Mouse (Mus musculus) neural tube, embryonic 15.5 days (tissue): ENCODE results near the gene Mettl1. TPM values are rescaled to one million over a fixed set of nuclear protein-coding genes. Genes with fewer than 3 reads are reported as not detected.

Source experiments
- ATAC-seq: fragments of 200-750 bp; cut with Nextera tagmentation; 2 replicates; pipeline ENCODE4 v1.8.0; 2017; ENCODE audit warnings: mild to moderate bottlenecking, moderate TSS enrichment, moderate library complexity; ENCODE audit not compliant: low FRiP score
- H3K27ac ChIP-seq: fragments of 300-500 bp; sonication (generic); replicated peaks from 2 replicates; pipeline ENCODE4 v1.5.1; 2015; ENCODE audit warnings: mild to moderate bottlenecking, inconsistent platforms
- H3K27me3 ChIP-seq: fragments of 300-500 bp; sonication (generic); replicated peaks from 2 replicates; pipeline ENCODE4 v1.6.1; 2015; ENCODE audit warnings: inconsistent platforms
- H3K36me3 ChIP-seq: fragments of 300-500 bp; sonication (generic); 2 replicates; pipeline ENCODE4 v1.6.1; 2015; ENCODE audit warnings: inconsistent platforms
- H3K4me1 ChIP-seq: fragments of 300-500 bp; sonication (generic); 2 replicates; pipeline ENCODE4 v1.6.1; 2015; ENCODE audit warnings: inconsistent platforms
- H3K4me2 ChIP-seq: fragments of 300-500 bp; sonication (generic); 2 replicates; pipeline ENCODE4 v1.6.1; 2015; ENCODE audit warnings: inconsistent platforms, mild to moderate bottlenecking, moderate library complexity
- H3K4me3 ChIP-seq: fragments of 300-500 bp; sonication (generic); replicated peaks from 2 replicates; pipeline ENCODE4 v1.5.1; 2015; ENCODE audit warnings: mild to moderate bottlenecking, inconsistent platforms
- H3K9ac ChIP-seq: fragments of 300-500 bp; sonication (generic); replicated peaks from 2 replicates; pipeline ENCODE4 v1.6.1; 2015; ENCODE audit warnings: mild to moderate bottlenecking, inconsistent platforms
- H3K9me3 ChIP-seq: fragments of 300-500 bp; sonication (generic); replicated peaks from 2 replicates; pipeline ENCODE4 v1.6.1; 2016; ENCODE audit warnings: inconsistent platforms
- WGBS: fragments of 180-500 bp; shearing (Covaris S2); methylation state at CpG from one replicate; pipeline ENCODE4 v1.1.7; 2015; ENCODE audit warnings: mixed read lengths; 5-methylcytosine and 5-hydroxymethylcytosine counted together
- microRNA counts: library from miRNA; unstranded; fragments of <30 nt; microRNA quantifications from one replicate; lab custom pipeline; 2016
- microRNA-seq: library from miRNA; unstranded; fragments of <30 nt; microRNA quantifications from one replicate; pipeline ENCODE4, GENCODE M21; 2017
- polyA plus RNA-seq: library from polyadenylated mRNA; unstranded; fragments of >200 nt; fragmentation: Nextera tagmentation; extraction: Ambion mirVana; gene quantifications from 2 replicates; pipeline ENCODE4 v1.2.1, GENCODE M21; 2015

Mettl1 gene
- polyA plus RNA-seq, 1 experiment from 2014 or later = 24.3 TPM

DNA sequence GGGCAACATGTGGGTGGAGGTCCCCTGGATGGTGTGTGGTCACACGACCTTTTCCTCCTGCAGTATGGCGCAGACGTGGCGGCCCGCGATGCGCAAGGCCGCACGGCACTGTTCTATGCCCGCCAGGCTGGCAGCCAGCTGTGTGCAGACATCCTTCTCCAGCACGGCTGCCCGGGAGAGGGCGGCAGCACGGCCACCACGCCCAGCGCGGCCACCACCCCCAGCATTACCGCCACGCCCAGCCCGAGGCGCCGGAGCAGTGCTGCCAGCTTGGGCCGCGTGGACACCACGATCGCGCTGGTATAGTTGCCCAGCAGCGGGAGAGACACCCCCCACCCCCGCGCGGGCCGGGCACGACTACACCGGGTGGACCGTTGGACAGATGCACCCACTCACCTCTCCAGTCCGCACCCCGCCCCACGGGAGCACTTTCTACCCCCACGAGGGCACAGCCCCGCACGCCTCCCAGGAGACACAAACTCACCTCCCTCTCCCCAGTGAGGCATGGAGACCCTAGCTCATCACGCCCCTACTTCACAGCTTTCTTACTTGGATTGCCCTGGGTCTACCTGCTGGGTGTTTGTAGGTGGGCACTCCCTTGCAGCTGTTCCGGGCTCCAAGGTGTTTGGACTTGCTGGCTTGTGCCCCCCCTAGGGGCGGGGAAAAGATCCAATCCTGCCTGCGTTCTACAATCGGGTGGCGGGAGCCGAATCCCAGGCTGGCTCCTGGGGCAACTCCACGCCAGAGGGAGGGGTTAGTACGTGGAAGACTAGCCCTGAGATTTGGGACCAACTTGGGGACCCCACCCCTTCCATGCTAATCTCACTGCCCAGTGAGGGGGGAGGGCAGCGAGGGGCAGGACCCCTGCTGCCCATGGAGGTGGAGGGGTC lies 50.5 kb downstream of the Mettl1 start:
- WGBS = 9% methylated on average over 51 of the region's 51 CpGs
- H3K36me3 ChIP-seq = peaks cover 61% of the 10 kb centered on the region
- ATAC-seq = peak; percentile 28
- H3K4me3 ChIP-seq = peak overlapping the region; percentile 17
- 0 out of 2 replicates have a peak overlapping the region, but pooled peaks have one; percentile 4 for H3K9ac ChIP-seq
- H3K4me2 ChIP-seq = peak overlapping the region; percentile 46
- no peaks in the 10 kb centered on the region for H3K9me3 ChIP-seq
- no peak overlapping the region for H3K27ac ChIP-seq
- peaks cover 55% of the 10 kb centered on the region for H3K27me3 ChIP-seq
- H3K4me1 ChIP-seq = peaks cover 36% of the 10 kb centered on the region

DNA sequence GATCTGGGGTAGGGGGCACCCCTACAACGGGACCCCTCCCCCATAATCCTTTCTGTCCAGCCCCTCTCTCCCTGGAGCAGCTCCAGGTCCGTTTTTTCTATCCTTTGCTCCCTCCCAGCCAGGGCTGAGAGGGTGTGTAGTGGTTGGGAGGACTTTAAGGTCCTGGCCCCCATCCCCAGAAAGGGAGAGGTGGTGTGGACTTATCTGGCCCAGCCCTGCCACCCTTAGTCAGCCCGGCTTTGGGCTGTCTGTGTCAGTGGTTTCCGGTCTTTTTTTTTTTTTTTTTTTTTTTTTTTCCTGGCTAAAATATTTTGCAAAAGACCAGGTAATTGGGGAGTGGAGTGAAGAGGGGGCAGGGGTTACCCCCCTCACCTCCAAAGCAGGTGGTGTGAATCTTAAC lies 51.5 kb downstream of the Mettl1 start:
- no peak overlapping the region for H3K4me2 ChIP-seq
- peaks cover 60% of the 10 kb centered on the region for H3K36me3 ChIP-seq
- H3K27me3 ChIP-seq = peaks cover 45% of the 10 kb centered on the region
- no peak for ATAC-seq
- no peak overlapping the region for H3K4me3 ChIP-seq
- no peaks in the 10 kb centered on the region for H3K9me3 ChIP-seq
- 60% methylated on average over 4 of the region's 4 CpGs for WGBS
- peaks cover 36% of the 10 kb centered on the region for H3K4me1 ChIP-seq
- H3K9ac ChIP-seq = no peak overlapping the region
- H3K27ac ChIP-seq = no peak overlapping the region

DNA sequence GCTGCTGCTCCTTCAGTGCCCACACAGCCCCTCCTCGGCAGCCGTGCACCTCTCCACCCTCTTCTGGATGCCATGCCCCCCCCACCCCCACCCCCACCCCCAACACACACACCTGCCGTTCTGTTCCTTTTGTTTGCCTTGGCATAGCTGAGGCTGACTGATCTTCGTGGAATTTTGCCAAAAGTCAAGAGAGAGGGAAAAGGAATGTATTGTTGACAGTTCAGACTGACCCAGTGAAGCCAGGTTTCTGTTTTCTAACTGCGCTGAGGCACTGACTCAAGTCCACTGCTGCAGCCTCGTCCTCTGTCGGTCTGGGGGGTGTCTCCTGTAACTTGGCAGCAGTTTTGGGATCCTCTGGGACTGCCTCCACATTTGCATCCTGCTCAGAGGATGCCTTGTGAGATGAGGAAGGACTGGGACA lies 53.2 kb downstream of the Mettl1 start:
- H3K4me1 ChIP-seq = peaks cover 36% of the 10 kb centered on the region
- peaks cover 29% of the 10 kb centered on the region for H3K27me3 ChIP-seq
- H3K27ac ChIP-seq = peak overlapping the region; percentile 43; the same call in 1 of the 2 replicates
- no peak overlapping the region for H3K4me2 ChIP-seq
- H3K9ac ChIP-seq = no peak overlapping the region
- 44% methylated on average over 7 of the region's 7 CpGs for WGBS
- no peak for ATAC-seq
- H3K4me3 ChIP-seq = no peak overlapping the region
- H3K36me3 ChIP-seq = peaks cover 62% of the 10 kb centered on the region
- H3K9me3 ChIP-seq = no peaks in the 10 kb centered on the region

MicroRNAs within 50 kb of the gene (microRNA counts, 519-probe panel; counts per million panel counts)
- 2,316 counts per million, percentile 51 among the panel's probes with 10 or more counts for microRNA mmu-miR-26a (lab: Ali Mortazavi, UCI)
- not detected for microRNA mmu-miR-546 (lab: Ali Mortazavi, UCI)

Small RNA genes within 50 kb of the gene (microRNA-seq; reads per million reads assigned to microRNA genes)
- gene Mir26a-2 (12.8 reads per million, percentile 28 among the genes with 10 or more reads in this experiment), gene Mir546 (not detected)

Other genes with a start within 250 kb of the Mettl1 start
- 15.0 and 18.2 TPM in 2 replicates for gene Atp23, start 140.1 kb upstream of the Mettl1 start, polyA plus RNA-seq
- gene Ctdsp2, start 62.7 kb upstream of the Mettl1 start, polyA plus RNA-seq = 15.7 and 25.4 TPM in 2 replicates
- gene Avil, start 40.7 kb upstream of the Mettl1 start, polyA plus RNA-seq = 19.2 and 22.4 TPM in 2 replicates
- gene Tsfm, start 10.6 kb upstream of the Mettl1 start, polyA plus RNA-seq = 66.6 and 71.0 TPM in 2 replicates
- gene Eef1akmt3, start 99 bp downstream of the Mettl1 start, polyA plus RNA-seq = 0.27 and 0.51 TPM in 2 replicates
- gene Cyp27b1, start 6.8 kb downstream of the Mettl1 start, polyA plus RNA-seq = 0.11 and 0.14 TPM in 2 replicates
- 5.9 and 7.4 TPM in 2 replicates for gene March9, start 18.8 kb downstream of the Mettl1 start, polyA plus RNA-seq
- 551 and 796 TPM in 2 replicates for gene Cdk4, start 22.1 kb downstream of the Mettl1 start, polyA plus RNA-seq
- gene Tspan31, start 28.9 kb downstream of the Mettl1 start, polyA plus RNA-seq = 108 and 123 TPM in 2 replicates
- gene Agap2, start 33.9 kb downstream of the Mettl1 start, polyA plus RNA-seq = 4.6 and 5.3 TPM in 2 replicates
- 127 and 130 TPM in 2 replicates for gene Os9, start 79.7 kb downstream of the Mettl1 start, polyA plus RNA-seq
- 69.5 and 70.4 TPM in 2 replicates for gene B4galnt1, start 123.8 kb downstream of the Mettl1 start, polyA plus RNA-seq
- 1.0 TPM in 2 replicates for gene Slc26a10, start 139.2 kb downstream of the Mettl1 start, polyA plus RNA-seq
- 32.7 and 34.9 TPM in 2 replicates for gene Arhgef25, start 148.7 kb downstream of the Mettl1 start, polyA plus RNA-seq
- 211 and 245 TPM in 2 replicates for gene Dtx3, start 154.3 kb downstream of the Mettl1 start, polyA plus RNA-seq
- 19.8 and 23.0 TPM in 2 replicates for gene Pip4k2c, start 170.2 kb downstream of the Mettl1 start, polyA plus RNA-seq
- gene Kif5a, start 221.9 kb downstream of the Mettl1 start, polyA plus RNA-seq = 97.3 and 113 TPM in 2 replicates
- 304 and 335 TPM in 2 replicates for gene Dctn2, start 225.0 kb downstream of the Mettl1 start, polyA plus RNA-seq
- 16.4 and 18.3 TPM in 2 replicates for gene Mbd6, start 247.6 kb downstream of the Mettl1 start, polyA plus RNA-seq